Mouse (Mus musculus): ENCODE data around the gene Kat6b.

Kat6b gene

DNA sequence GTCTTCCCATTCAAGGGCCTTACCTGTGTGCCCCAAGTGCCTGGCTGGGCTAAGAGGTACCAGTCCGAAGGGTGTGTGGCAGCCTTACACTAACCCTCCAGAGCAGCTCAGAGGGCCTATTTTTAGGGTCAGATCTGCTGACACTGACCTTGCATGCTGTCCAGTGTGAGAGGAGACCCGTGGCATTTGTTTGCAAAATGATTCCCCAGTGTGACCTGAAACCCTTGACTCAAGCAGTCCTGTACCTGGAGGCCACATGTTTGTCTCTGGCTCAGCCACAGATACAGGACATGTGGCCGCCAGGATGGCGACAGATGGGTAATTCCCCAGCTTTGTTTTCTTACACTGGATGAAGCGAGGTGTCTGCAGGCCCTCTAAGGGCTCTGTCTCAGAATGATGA is 233.3 kb downstream of the Kat6b start, which contains the start of gene Dupd1:
Gene Dupd1, minus strand, starts transcription at position 91 of the 400 bp plus-strand sequence.
- no peak for DNase-seq

DNA sequence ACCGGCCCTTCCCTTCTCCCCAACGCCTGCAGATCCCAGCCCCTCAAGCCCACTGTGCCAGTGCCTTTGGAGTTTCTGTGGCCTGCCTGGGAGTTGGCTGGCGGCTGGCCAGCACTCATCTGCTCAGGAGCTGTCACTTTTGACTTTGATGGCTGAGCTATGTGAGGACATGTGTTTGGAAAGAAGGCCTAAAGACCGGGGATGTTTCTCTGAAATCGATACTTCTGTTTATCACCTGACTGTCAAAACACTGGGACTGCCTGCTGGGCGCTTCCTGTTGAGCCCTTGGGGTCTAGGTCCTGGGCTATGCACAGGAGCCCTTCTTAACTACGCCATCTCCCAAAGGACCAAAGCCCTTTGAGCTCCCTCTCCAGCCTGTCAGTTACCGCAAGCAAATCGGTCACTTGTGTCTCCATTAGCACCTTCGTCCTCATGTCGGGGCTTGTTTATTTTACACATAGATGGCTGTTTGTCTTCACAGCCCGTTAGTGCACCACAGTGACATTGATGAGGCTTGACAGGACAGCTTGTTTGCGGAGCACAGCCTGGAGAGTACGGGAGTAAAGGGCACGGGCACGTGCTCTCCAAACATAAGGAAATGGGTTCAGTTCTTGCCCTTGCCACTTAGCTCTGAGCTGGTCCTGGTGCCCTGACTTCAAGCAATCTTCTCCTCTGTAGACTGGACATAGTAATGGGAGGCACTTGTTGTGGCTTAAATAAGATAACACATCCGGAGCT is 238.6 kb downstream of the Kat6b start:
- no peak for DNase-seq

DNA sequence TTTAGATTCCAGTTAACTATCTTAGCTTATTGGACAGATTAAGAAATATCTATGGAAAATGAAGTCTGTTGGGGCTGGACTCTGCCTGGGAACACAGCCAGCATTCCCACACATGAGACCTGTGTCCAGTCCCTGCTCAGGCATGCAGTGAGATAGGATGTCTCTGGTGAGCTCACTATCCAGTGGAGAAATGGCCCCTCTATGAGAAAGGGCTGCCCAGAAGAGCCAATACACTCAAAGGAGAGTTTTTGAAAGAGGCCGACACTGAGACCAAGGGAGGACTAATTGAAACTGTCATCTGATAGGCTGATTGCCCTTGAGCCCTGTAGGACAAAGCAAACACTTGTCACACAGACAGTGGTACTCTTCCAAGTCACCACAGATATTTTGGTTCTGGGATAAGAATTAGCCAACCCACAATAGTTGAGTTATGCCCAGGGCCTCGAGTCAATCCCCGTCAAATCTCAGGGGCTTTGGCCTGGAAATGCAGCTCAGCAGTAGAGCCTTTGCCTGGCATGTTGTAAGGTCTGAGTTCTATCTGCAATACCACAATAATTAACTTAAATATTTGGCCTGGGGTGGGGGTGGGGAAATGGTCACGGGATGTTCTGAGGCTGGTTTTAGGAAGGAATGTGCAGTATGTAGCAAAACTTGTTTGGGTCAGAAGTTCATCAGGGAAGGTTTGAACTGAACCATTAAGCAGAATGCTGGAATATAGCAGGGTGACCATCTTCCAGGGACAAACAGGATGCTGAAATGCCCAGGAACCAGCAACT is 239.4 kb downstream of the Kat6b start:
- DNase-seq: no peak
